Mouse (Mus musculus): ENCODE measurements around the gene Cstb.
A peak's percentile ranks its signal among the peaks of the same experiment; 100 is the strongest.
"Not testable (repeated sequence)": the region's sequence is repeated elsewhere in the genome, so short reads cannot be mapped to it uniquely, and the experiment has no call there.

The Cstb gene

DNA sequence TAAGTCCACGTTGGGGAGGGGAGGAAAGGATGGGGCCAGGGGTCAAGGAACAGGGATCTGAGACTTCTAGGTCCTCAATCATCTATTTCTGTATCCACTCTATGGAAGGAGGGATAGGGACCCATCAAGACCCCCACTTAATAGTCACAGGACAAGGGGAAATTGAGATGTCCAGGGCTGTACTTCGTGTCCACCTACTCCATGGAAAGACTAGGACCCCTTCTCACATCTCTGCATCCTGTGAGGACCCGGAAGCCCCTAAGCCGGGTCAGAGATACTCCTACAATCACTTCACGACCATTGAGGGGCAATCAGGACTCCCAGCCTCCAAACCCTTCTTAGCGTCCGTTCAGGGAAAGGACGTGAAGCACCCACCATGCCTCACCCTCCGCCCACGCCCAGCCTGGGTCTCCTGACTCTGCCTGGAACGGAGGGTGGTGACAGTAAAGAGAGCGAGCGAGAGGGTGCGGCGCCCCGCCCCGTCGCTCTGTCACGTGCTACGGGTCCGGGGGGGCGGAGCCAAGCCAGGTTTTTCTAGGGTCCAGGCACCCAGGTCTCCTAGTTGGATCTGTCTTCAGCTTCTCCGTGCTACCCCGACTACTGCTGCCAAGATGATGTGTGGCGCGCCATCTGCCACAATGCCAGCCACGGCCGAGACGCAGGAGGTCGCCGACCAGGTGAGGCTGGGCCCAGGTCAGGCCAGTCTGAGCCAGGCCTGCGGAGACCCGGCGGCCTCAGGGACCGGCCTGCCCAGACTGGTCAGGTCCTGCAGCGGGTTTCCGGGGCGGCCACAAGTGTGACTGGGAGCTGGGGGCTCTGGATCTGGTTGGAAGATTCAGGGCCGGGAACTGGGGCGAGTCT lies at the start of gene Cstb:
TSS of gene Cstb (plus strand) at position 489 of the 861 bp plus-strand sequence.
- peak; percentile 74 to 82 for DNase-seq

GRCm38 (mm10) chr10:78378516-78378915 lies 47.0 kb upstream of the Cstb start:
- no peak for DNase-seq

GRCm38 (mm10) chr10:78383567-78383966 lies 41.9 kb upstream of the Cstb start:
- DNase-seq: no peak

DNA sequence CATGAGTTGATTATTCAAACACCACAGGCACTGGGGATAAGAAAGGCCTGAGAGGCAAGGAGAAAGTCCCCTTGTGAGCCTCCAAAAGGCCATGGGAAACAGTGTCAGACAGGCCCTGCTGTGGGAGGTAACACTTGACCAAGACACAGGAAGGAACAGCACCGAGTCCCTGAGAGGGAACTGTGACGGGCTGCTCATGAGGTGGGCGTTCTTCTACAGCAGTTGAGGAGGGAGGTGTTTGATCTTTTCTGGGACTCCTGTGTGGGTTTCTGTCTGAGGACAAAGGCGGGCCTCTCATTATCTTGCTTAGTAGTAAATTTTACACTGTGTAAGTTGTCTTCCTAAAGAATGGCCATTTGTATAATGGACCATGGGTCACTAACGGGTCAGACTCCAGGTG lies 39.9 kb upstream of the Cstb start:
- DNase-seq: peak in 1 of 2 experiments; percentile 27

GRCm38 (mm10) chr10:78388216-78388980 lies 37.1 kb upstream of the Cstb start:
- no peak for DNase-seq

DNA sequence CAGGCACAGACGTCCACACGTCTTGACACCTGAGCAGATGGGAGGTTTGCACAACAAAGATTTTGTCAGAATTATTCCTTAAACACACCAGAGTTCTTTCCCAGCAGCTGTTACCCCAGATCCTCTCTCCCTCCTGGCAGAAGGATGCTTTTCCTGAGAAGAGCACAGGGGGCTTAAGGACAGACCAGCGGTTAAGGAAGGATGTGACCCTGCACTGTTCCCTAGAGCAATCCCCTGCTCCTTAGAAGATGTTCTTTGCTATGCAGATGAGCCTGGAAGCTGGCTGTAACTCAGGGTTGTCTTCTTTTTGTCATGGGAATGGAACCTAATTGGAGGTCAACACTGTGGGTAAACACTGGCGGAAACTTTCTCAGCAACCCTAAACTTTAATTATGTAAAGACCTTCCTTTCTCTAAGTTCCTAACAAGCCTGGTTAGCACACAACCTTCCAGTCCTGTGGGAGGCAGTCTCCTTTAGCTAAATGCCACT lies 34.4 kb upstream of the Cstb start:
- DNase-seq: no peak

- DNase-seq: peak; percentile 43 to 56
Observed at GRCm38 (mm10) chr10:78392072-78392471, 33.4 kb upstream of the Cstb start.

DNA sequence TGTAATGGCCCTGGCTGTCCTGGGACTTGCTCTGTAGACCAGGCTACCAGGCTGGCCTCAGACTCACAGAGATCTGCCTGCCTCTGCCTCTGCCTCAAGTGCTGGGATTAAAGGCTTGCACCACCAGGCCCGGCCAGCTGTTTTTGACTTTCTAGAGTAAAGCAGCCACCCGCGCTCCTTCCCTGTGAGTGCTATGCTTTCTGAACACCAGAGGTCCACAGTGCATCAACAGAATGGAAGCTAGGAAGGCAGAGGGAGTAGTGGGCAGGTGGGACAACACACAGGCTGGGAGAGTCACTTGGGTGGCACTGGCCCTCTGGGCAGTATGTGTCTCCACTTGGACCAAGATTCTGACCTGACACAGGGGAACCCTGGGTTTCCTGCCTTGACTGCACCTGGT lies 30.1 kb upstream of the Cstb start:
- no peak for DNase-seq

DNA sequence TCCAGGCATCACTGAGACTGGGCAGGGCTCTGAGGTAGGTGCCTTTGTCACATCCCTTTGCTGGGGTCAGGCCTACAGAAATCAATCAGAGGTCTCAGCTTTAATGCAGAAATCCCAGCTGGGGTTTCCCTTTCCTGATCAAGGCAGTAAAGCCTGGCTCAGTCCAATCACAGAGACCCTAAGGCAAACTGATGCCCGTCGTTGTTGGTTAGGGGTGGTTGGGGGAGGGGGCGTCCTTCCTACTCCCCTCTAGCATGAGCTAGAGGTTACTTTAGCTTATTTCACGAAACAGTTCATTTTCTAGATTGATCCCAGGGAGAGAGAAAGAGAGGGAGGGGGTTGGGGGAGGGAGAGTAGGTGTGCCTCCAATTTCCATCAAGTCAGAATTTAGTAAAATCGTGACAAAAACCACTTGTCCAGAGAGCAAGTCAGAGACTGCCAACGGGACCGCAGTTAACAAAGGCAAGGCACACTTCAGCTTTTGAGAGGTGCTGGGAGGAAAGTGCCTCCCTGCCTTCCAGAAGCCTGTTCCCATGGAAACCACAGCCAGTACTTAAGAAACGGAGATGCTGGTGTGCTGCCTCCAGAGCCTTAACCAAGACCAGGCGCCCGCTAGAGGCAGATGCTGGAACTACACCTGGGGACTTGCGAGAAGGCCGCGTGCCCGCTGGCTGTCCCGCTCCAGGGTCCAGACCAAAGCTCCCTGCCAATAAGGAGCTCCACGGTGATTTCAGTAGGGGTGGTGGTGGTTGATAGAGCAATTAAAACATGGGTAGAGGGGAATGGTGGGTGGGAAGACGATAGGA lies 29.4 kb upstream of the Cstb start:
- peak; percentile 68 to 77 for DNase-seq

- no peak for DNase-seq
Observed at GRCm38 (mm10) chr10:78396625-78396885, 28.9 kb upstream of the Cstb start.

- DNase-seq: no peak
Observed at GRCm38 (mm10) chr10:78399090-78399657, 26.3 kb upstream of the Cstb start.

DNA sequence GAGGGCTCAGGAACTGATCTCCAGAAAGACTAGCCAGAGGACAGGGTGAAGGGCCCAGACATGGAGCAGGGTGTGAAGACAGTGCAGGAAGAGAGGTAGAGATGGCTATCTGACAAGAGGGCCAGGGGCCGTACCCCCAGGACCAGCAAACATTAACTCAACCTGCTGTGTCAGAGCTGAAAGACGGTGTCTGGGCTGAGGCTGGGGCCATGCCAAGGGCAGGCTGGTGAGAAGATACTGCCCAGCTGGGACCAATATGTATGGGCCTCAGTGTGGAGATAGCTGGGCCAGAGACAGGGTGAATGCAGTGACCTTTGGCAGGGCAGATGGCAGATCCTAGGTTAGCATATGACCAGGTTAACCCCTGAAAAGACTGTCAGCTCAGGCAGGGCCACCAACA lies 24.3 kb upstream of the Cstb start:
- no peak for DNase-seq

- no peak for DNase-seq
Observed at GRCm38 (mm10) chr10:78402301-78402922, 23.1 kb upstream of the Cstb start.

DNA sequence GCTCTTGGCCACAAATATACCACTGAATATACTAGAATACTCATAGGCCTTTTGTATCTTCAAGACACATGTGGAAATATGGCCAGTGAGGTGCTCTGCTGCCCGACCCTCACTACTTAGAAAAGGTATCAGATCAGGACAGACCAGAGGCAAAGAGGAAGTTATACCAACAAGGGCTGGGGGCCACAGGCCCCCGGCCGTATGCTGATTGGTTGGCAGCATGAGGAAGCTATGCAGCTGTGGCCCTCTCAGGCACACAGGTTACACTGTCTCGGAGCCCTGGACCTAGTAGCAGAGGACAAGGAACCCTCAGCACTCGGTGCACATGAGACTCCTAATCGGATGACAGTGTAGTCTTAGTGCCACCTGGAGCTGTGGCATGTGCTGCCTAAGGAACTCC lies 19.3 kb upstream of the Cstb start:
- no peak for DNase-seq

DNA sequence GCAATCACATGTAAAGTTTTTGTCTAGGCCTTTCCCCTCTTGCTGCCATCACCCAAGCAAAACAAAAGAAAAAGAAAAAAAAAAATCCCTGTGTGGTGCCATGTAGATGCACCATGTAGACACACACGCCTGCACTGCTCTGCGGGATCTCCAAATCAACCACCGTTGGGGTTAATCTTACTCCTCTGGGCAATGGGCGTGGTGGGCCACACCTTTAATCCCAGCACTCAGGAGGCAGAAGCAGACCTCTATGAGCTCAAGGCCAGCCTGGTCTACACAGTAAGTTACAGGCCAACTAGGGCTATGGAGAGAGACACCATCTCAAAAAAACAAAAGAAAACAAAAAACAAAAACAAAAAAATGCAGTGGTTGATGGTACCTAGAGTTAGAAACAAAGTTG lies 18.3 kb upstream of the Cstb start:
- DNase-seq: no peak

GRCm38 (mm10) chr10:78409035-78409788 lies 16.3 kb upstream of the Cstb start:
- DNase-seq: no peak

DNA sequence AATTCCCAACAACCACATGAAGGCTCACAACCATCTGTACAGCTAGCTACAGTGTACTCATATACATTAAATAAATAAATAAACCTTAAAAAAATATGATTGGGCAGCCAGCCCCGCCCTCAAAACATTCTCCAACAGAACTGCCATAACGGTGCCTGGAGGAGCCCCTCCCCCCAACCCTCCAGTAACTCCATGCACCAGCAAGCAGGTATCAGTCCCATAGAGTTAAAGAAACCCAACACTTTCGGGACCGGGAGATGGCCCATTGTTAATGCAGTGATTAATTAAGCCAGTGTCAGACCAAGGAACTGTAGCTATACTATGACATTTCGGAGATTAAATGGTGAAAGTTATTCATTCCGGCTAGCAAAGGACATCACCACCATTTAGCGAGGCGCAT lies 13.6 kb upstream of the Cstb start:
- DNase-seq: no peak

DNA sequence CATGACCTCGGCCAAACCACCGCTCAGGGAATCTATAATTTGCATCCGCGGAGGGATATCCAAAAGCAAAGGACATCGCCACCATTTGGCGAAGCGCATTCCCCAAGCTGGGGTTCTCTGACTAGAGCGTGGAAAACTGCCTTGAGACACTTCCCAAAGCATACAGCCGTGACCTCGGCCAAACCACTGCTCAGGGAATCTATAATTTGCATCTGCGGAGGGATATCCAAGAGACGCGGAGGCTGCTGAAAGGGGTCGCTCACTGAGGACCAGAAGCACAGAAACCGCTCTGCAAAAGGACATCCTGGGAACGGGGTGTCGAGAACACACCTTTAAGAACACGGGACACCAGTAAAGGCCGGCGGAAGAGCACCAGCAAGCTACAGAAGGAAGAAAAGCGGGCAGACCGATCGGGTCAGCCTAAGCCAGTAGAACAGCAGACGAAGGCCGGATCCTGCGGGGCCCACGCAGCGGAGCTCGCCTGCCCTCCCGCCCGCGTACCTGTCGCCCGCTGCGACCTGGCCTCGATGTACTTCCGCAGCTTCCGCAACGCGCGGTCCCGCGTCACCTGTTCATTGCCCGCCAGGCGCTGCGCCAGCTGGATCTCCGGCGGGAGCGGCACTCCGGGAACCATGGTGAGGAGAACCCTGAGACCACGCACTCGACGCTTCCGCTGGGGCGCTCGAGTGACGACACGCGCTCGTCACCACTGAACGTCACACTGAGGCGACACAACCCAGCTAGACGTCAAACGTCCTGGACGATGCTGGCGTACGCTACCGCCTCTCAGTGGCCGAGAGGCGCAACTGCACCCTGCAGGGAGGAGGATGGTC lies 12.9 kb upstream of the Cstb start, which contains the start of gene Rrp1:
TSS of gene Rrp1 (minus strand) at position 725 of the 833 bp plus-strand sequence.
- peak; percentile 88 to 92 for DNase-seq

GRCm38 (mm10) chr10:78413152-78413520 lies 12.3 kb upstream of the Cstb start:
- no peak for DNase-seq

DNA sequence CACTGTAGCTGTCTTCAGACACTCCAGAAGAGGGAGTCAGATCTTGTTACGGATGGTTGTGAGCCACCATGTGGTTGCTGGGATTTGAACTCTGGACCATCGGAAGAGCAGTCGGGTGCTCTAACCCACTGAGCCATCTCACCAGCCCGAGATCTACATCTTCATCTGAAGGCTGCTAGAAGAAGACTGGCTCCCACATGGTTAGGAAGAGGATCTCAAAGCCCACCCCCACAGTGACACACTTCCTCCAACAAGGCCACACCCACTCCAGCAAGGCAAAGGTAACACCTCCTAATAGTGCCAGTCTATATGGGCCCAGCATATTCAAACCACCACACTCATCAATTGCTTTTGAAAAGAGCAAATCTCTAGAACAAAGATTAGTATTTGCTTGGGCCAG lies 10.5 kb upstream of the Cstb start:
- DNase-seq: not testable (repeated sequence)

DNA sequence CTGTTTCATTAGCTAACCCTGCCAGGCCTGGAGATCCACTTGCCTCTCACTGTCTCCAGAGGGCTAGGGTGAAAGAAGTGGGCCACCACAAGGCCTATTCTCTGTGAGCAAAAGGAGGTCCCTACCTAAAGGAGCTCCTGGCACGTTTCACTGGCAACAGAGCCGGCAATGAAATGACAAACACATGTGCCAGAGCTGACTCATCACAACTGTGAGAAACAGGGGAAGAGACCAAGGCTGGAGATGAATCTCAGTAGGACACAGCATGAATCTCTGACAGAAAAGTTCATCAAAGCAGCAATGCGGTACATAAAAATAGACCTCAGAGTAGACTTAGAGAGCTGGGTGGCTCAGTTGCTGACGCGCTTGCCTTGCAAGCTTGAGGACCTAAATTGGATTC lies 7.6 kb upstream of the Cstb start:
- DNase-seq: no peak

Measured in thymus, adult 18-20 months (tissue).